Mouse (Mus musculus) olfactory bulb, adult 2 months (tissue): ENCODE data around the gene Mapkapk2.

Source experiments
- CTCF ChIP-seq: fragments of 200-500 bp; IDR thresholded peaks from 2 replicates; pipeline ENCODE4 v1.5.1; 2012; ENCODE audit warnings: low read depth, mild to moderate bottlenecking, low read length, moderate library complexity; ENCODE audit not compliant: insufficient read depth
- POLR2A ChIP-seq: fragments of 200-500 bp; IDR thresholded peaks from 2 replicates; pipeline ENCODE4 v1.6.1; 2012; ENCODE audit warnings: mild to moderate bottlenecking, low read depth, low read length, moderate library complexity; ENCODE audit not compliant: insufficient read depth

- no peak for TF ChIP-seq POLR2A
- TF ChIP-seq CTCF: no peak
Observed at GRCm38 (mm10) chr1:131059411-131059810, 38.2 kb downstream of the Mapkapk2 start.
